Mouse (Mus musculus) C2C12 (cell line): ENCODE measurements around the gene Pex5.

Experiments
- CEBPB ChIP-seq: IDR thresholded peaks from one replicate; pipeline ENCODE4 v1.6.1; 2011; ENCODE audit warnings: low read depth, mild to moderate bottlenecking, control low read depth, moderate library complexity
- CTCF ChIP-seq: IDR thresholded peaks from one replicate; pipeline ENCODE4 v1.5.1; 2011; ENCODE audit not compliant: control insufficient read depth, insufficient read depth, insufficient read length
- FOSL1 ChIP-seq: IDR thresholded peaks from one replicate; pipeline ENCODE4 v1.8.0; 2011; ENCODE audit warnings: mild to moderate bottlenecking, low read length; ENCODE audit not compliant: poor library complexity, insufficient read depth, severe bottlenecking
- MAX ChIP-seq: IDR thresholded peaks from one replicate; pipeline ENCODE4 v1.6.1; 2011; ENCODE audit warnings: mild to moderate bottlenecking, control low read depth
- MYOD1 ChIP-seq: IDR thresholded peaks from one replicate; pipeline ENCODE4 v1.6.1; 2011; ENCODE audit warnings: low read depth; ENCODE audit not compliant: control insufficient read depth, insufficient read length
- MYOG ChIP-seq: IDR thresholded peaks from one replicate; pipeline ENCODE4 v1.6.1; 2011; ENCODE audit not compliant: control insufficient read depth, insufficient read length; ENCODE audit errors: extremely low read depth
- USF1 ChIP-seq: IDR thresholded peaks from one replicate; pipeline ENCODE4 v1.6.1; 2011; ENCODE audit warnings: low read depth, mild to moderate bottlenecking, control low read depth, moderate library complexity

GRCm38 (mm10) chr6:124463881-124464291 is 49.0 kb upstream of the Pex5 start:
- TF ChIP-seq CTCF (no peak), FOSL1 (no peak), USF1 (no peak), MAX (no peak), CEBPB (no peak), MYOG (no peak), MYOD1 (no peak)
